In genomic region chr16:16983131-16983533, GRCm38 (mm10) we compare ENCODE assay signal across 8 mouse cellular contexts. TPM values are rescaled to one million over a fixed set of nuclear protein-coding genes. Genes with fewer than 3 reads are reported as not detected.
A peak's percentile ranks its signal among the peaks of the same experiment; 100 is the strongest.
DNase-seq lines count a peak whose midpoint lies in the region; ATAC-seq and TF ChIP-seq lines count a peak whose summit lies in the region.

Gene Mapk1, plus strand, starts transcription at chr16:16983382.

- no peaks in the 10 kb centered on the region for H3K36me3 ChIP-seq in hindbrain, postnatal 0 days (ENCODE audit: insufficient read depth, low read length)

- H3K9ac ChIP-seq in hindbrain, postnatal 0 days (replicated peaks; ENCODE audit: low read length) = peak within 1 kb of the TSS; percentile 94

- H3K27me3 ChIP-seq in hindbrain, postnatal 0 days (ENCODE audit: insufficient read depth, low read length) = no peaks in the 10 kb centered on the region

- H3K27ac ChIP-seq in gastrocnemius, adult 2 months = peak within 1 kb of the TSS; percentile 97
- H3K27ac ChIP-seq in hindbrain, postnatal 0 days = peak within 1 kb of the TSS; percentile 98
- H3K27ac ChIP-seq in left cerebral cortex, adult 2 months = peak within 1 kb of the TSS; percentile 93

- DNase-seq in ZHBTc4 (ENCODE audit: low read depth, low spot score) = peak; percentile 99
- DNase-seq in gastrocnemius, adult 2 months = peak; percentile 97
- DNase-seq in hindbrain, postnatal 0 days (ENCODE audit: low spot score) = peak; percentile 97
- DNase-seq in left cerebral cortex, adult 2 months (ENCODE audit: extremely low spot score in 1 of 2, low spot score in 2 of 2) = peak; percentile 96 to 97
- peak; percentile 97 to 98 for DNase-seq in right cerebral cortex, adult 2 months (ENCODE audit: low spot score in 2 of 2)
- peak; percentile 97 for DNase-seq in urinary bladder, postnatal 14 days (ENCODE audit: low spot score)

- ATAC-seq in common myeloid progenitor, adult 5-6 weeks (replicated peaks; ENCODE audit: low read depth, poor library complexity, severe bottlenecking) = peak; percentile 99
- peak; percentile 99 for ATAC-seq in hindbrain, postnatal 0 days
- peak; percentile 100 for ATAC-seq in megakaryocyte, adult 5-6 weeks (ENCODE audit: poor library complexity, severe bottlenecking)

- peak within 1 kb of the TSS; percentile 85 for H3K4me3 ChIP-seq in gastrocnemius, adult 2 months
- H3K4me3 ChIP-seq in hindbrain, postnatal 0 days (ENCODE audit: low read length) = peak within 1 kb of the TSS; percentile 99
- peak within 1 kb of the TSS; percentile 100 for H3K4me3 ChIP-seq in left cerebral cortex, adult 2 months

- intact Hi-C loops in gastrocnemius, adult 2 months (cut with DNase I) = no loop called here
- intact Hi-C loops in left cerebral cortex, adult 2 months (cut with DNase I) = loop anchor here (5.0 kb wide), 1 partner anchor 51 kb away; no protein-coding TSS in a partner anchor

- peak within 1 kb of the TSS; percentile 66 for H3K4me2 ChIP-seq in hindbrain, postnatal 0 days (ENCODE audit: low read depth, low read length)

- H3K4me1 ChIP-seq in hindbrain, postnatal 0 days (ENCODE audit: insufficient read depth, low read length) = peaks cover 4% of the 10 kb centered on the region; the same call in 1 of the 2 replicates

- TF ChIP-seq CTCF in gastrocnemius, adult 2 months (IDR thresholded peaks at IDR 0.05) = no peak
- TF ChIP-seq CTCF in hindbrain, postnatal 0 days (IDR thresholded peaks at IDR 0.05; ENCODE audit: low read depth) = no peak
- no peak; the same call in 1 of the 2 replicates for TF ChIP-seq CTCF in left cerebral cortex, adult 2 months (IDR thresholded peaks at IDR 0.05)

- H3K9me3 ChIP-seq in hindbrain, postnatal 0 days (ENCODE audit: low read length) = no peaks in the 10 kb centered on the region

- 2% methylated on average over 35 of the region's 35 CpGs for WGBS in hindbrain, postnatal 0 days

RNA-seq across cellular contexts. Expression of gene Mapk1, which starts in this region (rescaled TPM):
- total RNA-seq in common myeloid progenitor, adult 5-6 weeks (2017) = 139 and 173 TPM in 2 replicates
- 100 to 1,000 TPM in 1 of 2 experiments, 10 to 100 TPM in 1; 92.3 to 112 TPM for total RNA-seq in gastrocnemius, adult 2 months (2021)
- total RNA-seq in hindbrain, postnatal 0 days (2014; rRNA removed) = 202 and 204 TPM in 2 replicates
- 156 and 178 TPM in 2 replicates for polyA plus RNA-seq in hindbrain, postnatal 0 days (2015; fragmentation: Nextera tagmentation; extraction: Ambion mirVana)
- 100 to 1,000 TPM; 442 to 445 TPM for total RNA-seq in left cerebral cortex, adult 2 months (2021)
- total RNA-seq in megakaryocyte, adult 5-6 weeks (2015) = 109 and 111 TPM in 2 replicates
- 114 and 121 TPM in 2 replicates for total RNA-seq in megakaryocyte, adult 5-6 weeks (2017)

Comparison
In these comparisons a context has a peak if more than half of its experiments do, and no peak if none do; other contexts are left out.
1. Peak in every context shown above with its lines: DNase-seq, ATAC-seq, H3K4me3 ChIP-seq and H3K27ac ChIP-seq.